Mouse (Mus musculus) hindbrain, postnatal 0 days (tissue): ENCODE measurements around the gene Mgam. TPM values are rescaled to one million over a fixed set of nuclear protein-coding genes. Genes with fewer than 3 reads are reported as not detected.
"Not testable (repeated sequence)": the region's sequence is repeated elsewhere in the genome, so short reads cannot be mapped to it uniquely, and the experiment has no call there.

Source experiments
- ATAC-seq: fragments of 200-750 bp; cut with Nextera tagmentation; 2 replicates; pipeline ENCODE4 v1.8.0; 2017; ENCODE audit warnings: mild to moderate bottlenecking, moderate TSS enrichment, moderate library complexity
- DNase-seq: peaks from one replicate; pipeline ENCODE4 v3.0.0-alpha.2; 2015; ENCODE audit warnings: low spot score
- H3K27ac ChIP-seq: fragments of 300-500 bp; sonication (generic); 2 replicates; pipeline ENCODE4 v1.5.1; 2014; ENCODE audit warnings: mild to moderate bottlenecking
- H3K27me3 ChIP-seq: fragments of 300-500 bp; sonication (generic); 2 replicates; pipeline ENCODE4 v1.6.1; 2014; ENCODE audit warnings: low read length, mixed read lengths; ENCODE audit not compliant: insufficient read depth
- H3K36me3 ChIP-seq: fragments of 300-500 bp; sonication (generic); 2 replicates; pipeline ENCODE4 v1.6.1; 2014; ENCODE audit warnings: low read length, mixed read lengths; ENCODE audit not compliant: insufficient read depth
- H3K4me1 ChIP-seq: fragments of 300-500 bp; sonication (generic); 2 replicates; pipeline ENCODE4 v1.6.1; 2014; ENCODE audit warnings: antibody characterized with exemption, low read length, mixed read lengths; ENCODE audit not compliant: insufficient read depth
- H3K4me2 ChIP-seq: fragments of 300-500 bp; sonication (generic); 2 replicates; pipeline ENCODE4 v1.6.1; 2014; ENCODE audit warnings: low read depth, mild to moderate bottlenecking, low read length, moderate library complexity, mixed read lengths
- H3K4me3 ChIP-seq: fragments of 300-500 bp; sonication (generic); 2 replicates; pipeline ENCODE4 v1.5.1; 2014; ENCODE audit warnings: low read length
- H3K9ac ChIP-seq: fragments of 300-500 bp; sonication (generic); replicated peaks from 2 replicates; pipeline ENCODE4 v1.6.1; 2014; ENCODE audit warnings: mild to moderate bottlenecking, low read length, moderate library complexity, mixed read lengths
- H3K9me3 ChIP-seq: fragments of 300-500 bp; sonication (generic); 2 replicates; pipeline ENCODE4 v1.6.1; 2016; ENCODE audit warnings: low read length, mixed read lengths
- CTCF ChIP-seq: IDR thresholded peaks from 2 replicates; pipeline ENCODE4 v1.5.1; 2016; ENCODE audit warnings: antibody characterized with exemption, control low read depth, low read depth
- WGBS: fragments of 180-500 bp; shearing (Covaris S2); extraction: QIAGEN DNeasy Blood & Tissue Kit; methylation state at CpG from one replicate; pipeline ENCODE4 v1.1.7; 2014; 5-methylcytosine and 5-hydroxymethylcytosine counted together
- polyA plus RNA-seq: library from polyadenylated mRNA; unstranded; fragments of >200 nt; fragmentation: Nextera tagmentation; extraction: Ambion mirVana; gene quantifications from 2 replicates; pipeline ENCODE4 v1.2.1, GENCODE M21; 2015
- total RNA-seq: library from RNA; depleted of rRNA; stranded (reverse); fragments of >200 nt; gene quantifications from 2 replicates; pipeline ENCODE4 v1.2.3, GENCODE M21; 2014

Mgam gene
- total and polyA plus RNA-seq, 2 experiments from 2014 or later: 0.31 to 0.39 TPM

- DNase-seq: no peak
- Histone ChIP-seq H3K27ac (no peak overlapping the region), H3K36me3 (no peaks in the 10 kb centered on the region), H3K4me1 (no peaks in the 10 kb centered on the region), H3K9ac (no peak overlapping the region), H3K4me2 (no peak overlapping the region), H3K9me3 (no peaks in the 10 kb centered on the region), H3K27me3 (no peaks in the 10 kb centered on the region), H3K4me3 (no peak overlapping the region)
- ATAC-seq: no peak
- WGBS: 80% methylated on average over 1 of the region's 1 CpGs
- TF ChIP-seq CTCF: no peak
These were observed 87.1 kb downstream of the Mgam start for GRCm38 (mm10) chr6:40715705-40716104.

- not testable (repeated sequence) for DNase-seq, H3K27me3 ChIP-seq, H3K27ac ChIP-seq, H3K4me3 ChIP-seq, H3K4me1 ChIP-seq, H3K36me3 ChIP-seq, H3K9ac ChIP-seq, ATAC-seq, H3K9me3 ChIP-seq, H3K4me2 ChIP-seq
- 84% methylated on average over 4 of the region's 4 CpGs for WGBS
These were observed 99.9 kb downstream of the Mgam start for GRCm38 (mm10) chr6:40728506-40728905.

- Histone ChIP-seq H3K9ac (no peak overlapping the region), H3K27me3 (no peaks in the 10 kb centered on the region), H3K36me3 (no peaks in the 10 kb centered on the region), H3K4me1 (no peaks in the 10 kb centered on the region), H3K9me3 (no peaks in the 10 kb centered on the region), H3K27ac (no peak overlapping the region), H3K4me3 (no peak overlapping the region), H3K4me2 (no peak overlapping the region)
- ATAC-seq (no peak), DNase-seq (no peak)
- WGBS: 87% methylated on average over 3 of the region's 3 CpGs
- no peak for TF ChIP-seq CTCF
These were observed 110.9 kb downstream of the Mgam start for GRCm38 (mm10) chr6:40739545-40739944.

- not testable (repeated sequence) for ATAC-seq, H3K4me1 ChIP-seq, H3K9ac ChIP-seq, DNase-seq, H3K9me3 ChIP-seq, H3K4me3 ChIP-seq, H3K27me3 ChIP-seq, H3K36me3 ChIP-seq, H3K4me2 ChIP-seq, H3K27ac ChIP-seq
- 82% methylated on average over 6 of the region's 6 CpGs for WGBS
These were observed 120.4 kb downstream of the Mgam start for GRCm38 (mm10) chr6:40749030-40749429.

- H3K27me3 ChIP-seq: no peaks in the 10 kb centered on the region
- TF ChIP-seq CTCF: no peak
- no peak for ATAC-seq
- 85% methylated on average over 1 of the region's 1 CpGs for WGBS
- H3K4me1 ChIP-seq: no peaks in the 10 kb centered on the region
- H3K4me2 ChIP-seq: no peak overlapping the region
- no peak overlapping the region for H3K9ac ChIP-seq
- DNase-seq: no peak
- H3K4me3 ChIP-seq: no peak overlapping the region
- H3K27ac ChIP-seq: no peak overlapping the region
- H3K9me3 ChIP-seq: no peaks in the 10 kb centered on the region
- no peaks in the 10 kb centered on the region for H3K36me3 ChIP-seq
These were observed 127.3 kb downstream of the Mgam start for GRCm38 (mm10) chr6:40755948-40756347.

GRCm38 (mm10) chr6:40757346-40757745 is 128.7 kb downstream of the Mgam start:
- 70% methylated on average over 4 of the region's 4 CpGs for WGBS
- DNase-seq, H3K4me3 ChIP-seq, H3K27me3 ChIP-seq, H3K27ac ChIP-seq, H3K9me3 ChIP-seq, H3K9ac ChIP-seq, H3K4me1 ChIP-seq, ATAC-seq, H3K36me3 ChIP-seq, H3K4me2 ChIP-seq: not testable (repeated sequence)

GRCm38 (mm10) chr6:40774656-40775055 is 146.0 kb downstream of the Mgam start:
- WGBS: 88% methylated on average over 3 of the region's 3 CpGs
- TF ChIP-seq CTCF: no peak

GRCm38 (mm10) chr6:40778458-40778857 is 149.8 kb downstream of the Mgam start:
- no peak overlapping the region for H3K9ac ChIP-seq
- no peak overlapping the region for H3K27ac ChIP-seq
- H3K36me3 ChIP-seq: no peaks in the 10 kb centered on the region
- DNase-seq (no peak), ATAC-seq (no peak)
- no peaks in the 10 kb centered on the region for H3K9me3 ChIP-seq
- H3K27me3 ChIP-seq: no peaks in the 10 kb centered on the region
- H3K4me2 ChIP-seq: no peak overlapping the region
- no peak for TF ChIP-seq CTCF
- no peaks in the 10 kb centered on the region for H3K4me1 ChIP-seq
- H3K4me3 ChIP-seq: no peak overlapping the region
- 85% methylated on average over 4 of the region's 4 CpGs for WGBS

More at GRCm38 (mm10) chr6:40774656-40775055, 146.0 kb downstream of the Mgam start:
- H3K9me3 ChIP-seq: no peaks in the 10 kb centered on the region
- H3K4me2 ChIP-seq: no peak overlapping the region
- no peak overlapping the region for H3K4me3 ChIP-seq
- ATAC-seq (no peak), DNase-seq (no peak)
- H3K9ac ChIP-seq: no peak overlapping the region
- H3K36me3 ChIP-seq: no peaks in the 10 kb centered on the region
- H3K4me1 ChIP-seq: no peaks in the 10 kb centered on the region
- H3K27me3 ChIP-seq: no peaks in the 10 kb centered on the region
- no peak overlapping the region for H3K27ac ChIP-seq
